ENCODE assay signal across 16 mouse cellular contexts in genomic region chr10:93205287-93205956, GRCm38 (mm10).
"Had no signal": no experiment of that assay in that cellular context is flagged by ENCODE, and none has a peak within 500 bp of the region (broad histone marks: within the 10 kb centered on the region; RNA-seq: fewer than 3 reads in every experiment).

No protein-coding gene starts in this region.

- ATAC-seq: hindbrain, embryonic 16.5 days; intestine, embryonic 16.5 days had no signal

- DNase-seq: gastrocnemius, adult 2 months; gastrocnemius, postnatal 10 days; gastrocnemius, postnatal 25 days; heart, postnatal 10 days; heart, postnatal 4 days; kidney, adult 11 months; kidney, adult 2 months; kidney, adult 9 months; kidney, postnatal 14 days; kidney, postnatal 36 days; layer of hippocampus, adult 9-11 months; layer of hippocampus, postnatal 36 days; liver; liver, embryonic 13.5 days had no signal
